Mouse (Mus musculus): ENCODE measurements at regions not wholly inside any gene's neighbourhood (a gene's known extent, or its start where the extent isn't known, plus 50 kb on each side); places are given as distances from the start of the nearest gene placed in this dataset.

DNA sequence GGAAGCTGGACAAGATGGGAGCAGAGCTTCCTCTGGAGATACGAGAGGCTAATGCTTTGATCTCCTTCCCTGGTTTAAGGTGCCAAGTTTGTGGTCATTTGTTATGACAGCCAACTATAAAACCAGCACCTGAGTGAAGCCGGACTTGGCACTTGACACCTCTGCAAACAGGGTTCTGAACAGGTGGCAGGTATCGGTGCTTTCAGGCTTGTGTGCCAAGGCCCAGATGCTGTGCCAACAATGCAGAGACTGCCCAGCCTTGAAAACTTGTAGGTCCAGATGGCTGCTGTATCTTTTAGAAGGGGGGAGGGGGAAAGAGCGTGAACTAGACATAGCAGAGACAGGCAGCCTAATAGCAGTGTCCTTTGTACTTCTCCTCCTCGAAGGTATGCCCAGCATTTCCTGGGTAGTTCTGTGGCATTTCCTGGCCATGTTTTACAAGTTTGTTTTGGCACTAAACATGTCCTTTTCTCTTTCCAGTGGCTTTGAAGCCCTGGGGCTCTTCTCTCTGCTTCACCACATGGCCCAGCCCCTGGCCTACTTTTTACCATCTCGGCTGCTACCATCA is 196.3 kb upstream of the Maf start:
- no peak overlapping the region for H3K4me2 ChIP-seq (ENCODE audit: low read depth, low read length)
- WGBS (ENCODE audit: insufficient replicate concordance), result 55% methylated on average over 6 of the region's 6 CpGs
- ATAC-seq (ENCODE audit: low read depth), result no peak
- H3K27me3 ChIP-seq (ENCODE audit: control insufficient read depth, insufficient read depth, low read depth, low read length), result no peaks in the 10 kb centered on the region
- H3K36me3 ChIP-seq (ENCODE audit: control insufficient read depth, insufficient read depth), result no peaks in the 10 kb centered on the region
- no peak overlapping the region for H3K27ac ChIP-seq (ENCODE audit: low read length)
- no peak overlapping the region for H3K4me3 ChIP-seq (ENCODE audit: low read depth, low read length)
- no peaks in the 10 kb centered on the region for H3K4me1 ChIP-seq (ENCODE audit: control insufficient read depth, low read depth, low read length)
- H3K9me3 ChIP-seq (replicated peaks; ENCODE audit: control insufficient read depth, low read length), result no peaks in the 10 kb centered on the region
- no peak overlapping the region for H3K9ac ChIP-seq (ENCODE audit: low read depth, low read length)

DNA sequence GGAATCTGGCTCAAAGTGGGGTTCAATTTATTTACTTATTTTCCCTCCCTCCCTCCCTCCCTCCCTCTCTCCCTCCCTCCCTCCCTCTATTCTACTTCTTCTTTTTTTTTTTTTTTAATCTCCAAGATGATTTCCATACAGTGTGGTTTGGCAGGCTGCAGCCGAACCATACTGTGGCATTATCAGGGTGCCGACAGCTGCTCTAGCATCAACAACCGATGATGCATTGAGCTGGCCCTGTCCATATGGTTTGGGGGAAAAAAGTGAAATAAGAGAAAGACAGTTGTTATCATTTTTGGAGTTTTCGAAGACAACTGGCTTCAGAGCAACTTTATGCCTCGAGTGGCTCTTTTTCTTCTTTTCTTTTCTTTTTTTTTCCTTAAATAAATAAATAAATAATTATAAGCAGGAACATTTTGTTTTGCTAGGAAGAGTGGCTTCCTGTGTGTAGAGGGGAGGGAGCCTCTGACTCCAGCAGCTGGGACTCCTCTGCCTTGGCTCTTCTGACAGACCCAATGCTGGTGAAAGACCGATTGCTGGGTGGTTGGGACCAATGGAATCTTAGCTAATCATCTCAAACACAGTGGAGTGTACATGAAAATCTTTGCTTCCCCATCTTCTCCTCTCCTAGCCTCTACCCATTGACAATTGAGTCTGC is 190.1 kb upstream of the Maf start:
- no peaks in the 10 kb centered on the region for H3K4me1 ChIP-seq (ENCODE audit: control insufficient read depth, low read depth, low read length)
- H3K4me2 ChIP-seq (ENCODE audit: low read depth, low read length), result no peak overlapping the region
- no peaks in the 10 kb centered on the region for H3K36me3 ChIP-seq (ENCODE audit: control insufficient read depth, insufficient read depth)
- no peak overlapping the region for H3K9ac ChIP-seq (ENCODE audit: low read depth, low read length)
- no peaks in the 10 kb centered on the region for H3K9me3 ChIP-seq (replicated peaks; ENCODE audit: control insufficient read depth, low read length)
- no peaks in the 10 kb centered on the region for H3K27me3 ChIP-seq (ENCODE audit: control insufficient read depth, insufficient read depth, low read depth, low read length)
- no peak for ATAC-seq (ENCODE audit: low read depth)
- H3K4me3 ChIP-seq (ENCODE audit: low read depth, low read length), result no peak overlapping the region
- WGBS (ENCODE audit: insufficient replicate concordance), result 54% methylated on average over 6 of the region's 6 CpGs
- H3K27ac ChIP-seq (ENCODE audit: low read length), result no peak overlapping the region

DNA sequence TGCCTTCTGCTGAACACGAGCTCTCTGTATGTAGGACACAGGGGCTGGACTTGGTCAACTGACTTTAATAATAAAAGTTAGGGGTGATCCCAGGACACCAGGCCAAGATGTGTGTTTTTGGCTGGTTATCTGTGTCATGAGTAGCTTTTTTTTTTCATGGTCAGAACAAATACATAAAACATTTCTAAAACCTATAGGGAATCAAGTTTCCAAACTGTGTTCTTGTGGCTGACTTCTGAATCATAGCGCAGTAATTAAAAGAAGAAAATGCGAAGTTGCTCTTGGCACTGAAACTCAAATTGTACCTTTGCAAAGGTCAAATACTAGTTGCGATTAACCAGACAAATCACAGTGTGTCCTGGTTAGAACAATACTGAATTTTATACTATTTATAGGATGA is 189.5 kb upstream of the Maf start:
- H3K4me2 ChIP-seq (ENCODE audit: low read depth, low read length), result no peak overlapping the region
- no peak for ATAC-seq (ENCODE audit: low read depth)
- WGBS (ENCODE audit: insufficient replicate concordance), result 57% methylated on average over 4 of the region's 4 CpGs
- no peak overlapping the region for H3K9ac ChIP-seq (ENCODE audit: low read depth, low read length)
- no peaks in the 10 kb centered on the region for H3K9me3 ChIP-seq (replicated peaks; ENCODE audit: control insufficient read depth, low read length)
- H3K4me1 ChIP-seq (ENCODE audit: control insufficient read depth, low read depth, low read length), result no peaks in the 10 kb centered on the region
- no peak overlapping the region for H3K27ac ChIP-seq (ENCODE audit: low read length)
- H3K4me3 ChIP-seq (ENCODE audit: low read depth, low read length), result no peak overlapping the region
- H3K27me3 ChIP-seq (ENCODE audit: control insufficient read depth, insufficient read depth, low read depth, low read length), result no peaks in the 10 kb centered on the region
- no peaks in the 10 kb centered on the region for H3K36me3 ChIP-seq (ENCODE audit: control insufficient read depth, insufficient read depth)

DNA sequence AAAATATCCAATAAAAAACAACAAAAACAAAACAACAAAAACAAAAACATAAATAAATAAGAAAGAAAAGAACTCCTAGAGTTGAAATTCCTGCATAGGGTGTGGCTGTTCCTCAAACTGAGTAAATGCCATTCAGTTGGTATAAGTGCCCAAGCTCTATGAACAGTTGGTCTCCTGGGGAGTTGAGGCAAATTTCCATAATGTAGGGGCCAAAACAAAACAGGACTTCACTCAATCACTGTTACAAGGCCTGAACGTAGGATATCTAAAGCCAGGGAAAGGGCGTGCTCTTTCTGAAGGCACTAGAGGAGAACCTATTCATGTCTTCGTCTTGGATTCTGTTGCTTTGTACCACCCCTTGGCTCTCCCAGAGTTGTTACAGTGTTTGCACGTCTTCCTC is 188.5 kb upstream of the Maf start:
- no peak for ATAC-seq (ENCODE audit: low read depth)
- 71% methylated on average over 4 of the region's 4 CpGs for WGBS (ENCODE audit: insufficient replicate concordance)
- no peak overlapping the region for H3K4me2 ChIP-seq (ENCODE audit: low read depth, low read length)
- H3K9ac ChIP-seq (ENCODE audit: low read depth, low read length), result no peak overlapping the region
- no peak overlapping the region for H3K4me3 ChIP-seq (ENCODE audit: low read depth, low read length)
- H3K4me1 ChIP-seq (ENCODE audit: control insufficient read depth, low read depth, low read length), result no peaks in the 10 kb centered on the region
- H3K27me3 ChIP-seq (ENCODE audit: control insufficient read depth, insufficient read depth, low read depth, low read length), result no peaks in the 10 kb centered on the region
- H3K36me3 ChIP-seq (ENCODE audit: control insufficient read depth, insufficient read depth), result no peaks in the 10 kb centered on the region
- no peaks in the 10 kb centered on the region for H3K9me3 ChIP-seq (replicated peaks; ENCODE audit: control insufficient read depth, low read length)
- no peak overlapping the region for H3K27ac ChIP-seq (ENCODE audit: low read length)

DNA sequence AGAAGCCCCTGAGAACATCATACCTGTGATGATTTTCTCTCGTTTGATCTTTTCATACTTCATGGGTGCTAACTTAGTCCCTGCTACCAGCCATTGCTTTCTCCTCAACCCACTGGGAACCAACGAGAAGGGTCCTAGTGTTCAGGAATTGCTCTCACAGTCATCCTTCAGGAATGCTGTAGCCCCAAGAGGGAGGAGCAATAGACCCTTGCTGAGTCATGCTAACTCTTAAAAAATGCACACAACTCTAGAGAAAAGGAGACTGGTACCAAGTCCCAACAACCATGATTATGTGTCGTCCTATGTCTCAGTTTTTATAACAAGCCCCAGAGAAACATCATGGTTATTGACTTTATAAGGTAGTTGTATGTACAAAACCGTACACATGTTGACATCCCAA is 180.7 kb upstream of the Maf start:
- ATAC-seq (ENCODE audit: low read depth), result no peak
- H3K36me3 ChIP-seq (ENCODE audit: control insufficient read depth, insufficient read depth), result no peaks in the 10 kb centered on the region
- no peak overlapping the region for H3K27ac ChIP-seq (ENCODE audit: low read length)
- no peak overlapping the region for H3K4me3 ChIP-seq (ENCODE audit: low read depth, low read length)
- no peak overlapping the region for H3K4me2 ChIP-seq (ENCODE audit: low read depth, low read length)
- no peaks in the 10 kb centered on the region for H3K4me1 ChIP-seq (ENCODE audit: control insufficient read depth, low read depth, low read length)
- H3K9ac ChIP-seq (ENCODE audit: low read depth, low read length), result no peak overlapping the region
- H3K9me3 ChIP-seq (replicated peaks; ENCODE audit: control insufficient read depth, low read length), result no peaks in the 10 kb centered on the region
- 47% methylated on average over 4 of the region's 4 CpGs for WGBS (ENCODE audit: insufficient replicate concordance)
- no peaks in the 10 kb centered on the region for H3K27me3 ChIP-seq (ENCODE audit: control insufficient read depth, insufficient read depth, low read depth, low read length)

DNA sequence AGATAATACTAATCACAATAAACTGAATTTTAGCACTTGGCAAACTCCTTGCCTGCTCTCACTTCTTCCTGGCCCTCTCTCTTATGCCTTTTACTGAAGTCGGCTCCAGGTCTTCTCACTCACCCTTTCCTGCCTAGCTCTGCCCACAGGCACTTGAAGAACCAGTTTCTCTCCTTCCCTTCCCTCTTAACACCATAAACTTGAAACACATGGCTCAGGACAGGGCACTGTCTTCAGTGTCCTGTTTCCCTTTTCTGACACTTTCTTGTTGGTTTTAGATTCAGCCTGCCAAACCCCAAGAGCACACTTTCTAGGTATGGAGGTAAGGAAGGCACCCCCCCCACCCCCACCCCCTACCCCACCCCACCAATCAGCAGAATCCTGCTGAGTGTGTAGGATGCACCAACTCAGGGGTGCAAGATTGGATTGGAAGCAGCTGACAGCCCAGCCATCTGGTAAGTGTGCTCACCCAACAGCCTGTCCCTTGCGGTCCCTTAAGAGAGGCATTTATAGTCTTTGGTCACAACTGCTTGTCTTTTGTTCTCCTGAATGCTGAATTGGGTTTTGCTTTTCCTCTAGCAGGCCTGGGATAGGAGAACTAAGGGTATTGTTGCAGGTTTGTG is 177.6 kb upstream of the Maf start:
- Histone ChIP-seq H3K27ac (ENCODE audit: low read length) (no peak overlapping the region), H3K4me3 (ENCODE audit: low read depth, low read length) (no peak overlapping the region), H3K36me3 (ENCODE audit: control insufficient read depth, insufficient read depth) (no peaks in the 10 kb centered on the region), H3K4me2 (ENCODE audit: low read depth, low read length) (no peak overlapping the region), H3K27me3 (ENCODE audit: control insufficient read depth, insufficient read depth, low read depth, low read length) (no peaks in the 10 kb centered on the region), H3K4me1 (ENCODE audit: control insufficient read depth, low read depth, low read length) (no peaks in the 10 kb centered on the region), H3K9ac (ENCODE audit: low read depth, low read length) (no peak overlapping the region), H3K9me3 (replicated peaks; ENCODE audit: control insufficient read depth, low read length) (no peaks in the 10 kb centered on the region)
- no peak for ATAC-seq (ENCODE audit: low read depth)
- WGBS (ENCODE audit: insufficient replicate concordance), result 44% methylated on average over 2 of the region's 2 CpGs

DNA sequence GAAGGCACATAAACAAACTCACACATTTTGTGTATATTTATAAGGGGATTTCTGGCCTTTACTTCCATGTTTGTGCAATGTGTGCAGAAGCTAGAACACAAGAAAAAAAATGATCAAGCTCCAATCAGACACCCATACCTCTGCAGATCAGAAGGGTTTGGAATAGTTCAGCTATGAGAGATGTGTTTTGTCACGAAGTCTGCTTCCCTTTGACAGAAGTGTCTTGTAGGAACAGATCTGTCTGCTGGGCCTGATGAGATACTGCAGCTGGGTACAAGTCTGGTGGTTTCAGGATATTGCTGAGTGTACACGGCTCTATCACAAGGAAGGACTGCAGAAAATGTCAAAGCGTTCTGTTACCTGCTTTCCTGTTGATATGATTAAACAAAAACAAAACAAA is 176.2 kb upstream of the Maf start:
- Histone ChIP-seq H3K9me3 (replicated peaks; ENCODE audit: control insufficient read depth, low read length) (no peaks in the 10 kb centered on the region), H3K9ac (ENCODE audit: low read depth, low read length) (no peak overlapping the region), H3K36me3 (ENCODE audit: control insufficient read depth, insufficient read depth) (no peaks in the 10 kb centered on the region), H3K4me2 (ENCODE audit: low read depth, low read length) (no peak overlapping the region), H3K4me3 (ENCODE audit: low read depth, low read length) (no peak overlapping the region), H3K27me3 (ENCODE audit: control insufficient read depth, insufficient read depth, low read depth, low read length) (no peaks in the 10 kb centered on the region), H3K4me1 (ENCODE audit: control insufficient read depth, low read depth, low read length) (no peaks in the 10 kb centered on the region), H3K27ac (ENCODE audit: low read length) (no peak overlapping the region)
- 44% methylated on average over 3 of the region's 3 CpGs for WGBS (ENCODE audit: insufficient replicate concordance)
- ATAC-seq (ENCODE audit: low read depth), result no peak

DNA sequence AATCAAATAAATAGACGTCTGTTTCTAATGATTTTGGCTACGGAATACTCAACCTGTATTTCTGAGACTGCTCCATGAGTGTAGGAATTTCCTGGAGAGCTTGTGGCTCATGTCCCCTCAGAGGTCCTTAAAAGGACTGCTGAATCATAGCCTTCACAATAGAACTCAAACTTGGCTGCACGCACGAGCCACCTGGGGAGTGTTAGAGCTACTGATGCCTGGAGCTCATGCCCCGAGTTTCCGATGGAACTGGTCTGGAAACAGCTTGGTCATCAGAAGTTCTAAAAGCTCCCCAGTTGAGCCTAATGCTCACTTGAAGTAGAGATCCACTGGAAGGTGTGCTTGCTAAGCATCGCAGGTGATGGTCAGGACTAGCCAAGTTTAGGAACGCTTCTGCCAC is 174.3 kb upstream of the Maf start:
- WGBS (ENCODE audit: insufficient replicate concordance), result 62% methylated on average over 8 of the region's 8 CpGs
- H3K36me3 ChIP-seq (ENCODE audit: control insufficient read depth, insufficient read depth), result no peaks in the 10 kb centered on the region
- H3K4me1 ChIP-seq (ENCODE audit: control insufficient read depth, low read depth, low read length), result no peaks in the 10 kb centered on the region
- H3K4me2 ChIP-seq (ENCODE audit: low read depth, low read length), result no peak overlapping the region
- no peak for ATAC-seq (ENCODE audit: low read depth)
- H3K9ac ChIP-seq (ENCODE audit: low read depth, low read length), result no peak overlapping the region
- H3K27me3 ChIP-seq (ENCODE audit: control insufficient read depth, insufficient read depth, low read depth, low read length), result no peaks in the 10 kb centered on the region
- no peaks in the 10 kb centered on the region for H3K9me3 ChIP-seq (replicated peaks; ENCODE audit: control insufficient read depth, low read length)
- H3K27ac ChIP-seq (ENCODE audit: low read length), result no peak overlapping the region
- no peak overlapping the region for H3K4me3 ChIP-seq (ENCODE audit: low read depth, low read length)

DNA sequence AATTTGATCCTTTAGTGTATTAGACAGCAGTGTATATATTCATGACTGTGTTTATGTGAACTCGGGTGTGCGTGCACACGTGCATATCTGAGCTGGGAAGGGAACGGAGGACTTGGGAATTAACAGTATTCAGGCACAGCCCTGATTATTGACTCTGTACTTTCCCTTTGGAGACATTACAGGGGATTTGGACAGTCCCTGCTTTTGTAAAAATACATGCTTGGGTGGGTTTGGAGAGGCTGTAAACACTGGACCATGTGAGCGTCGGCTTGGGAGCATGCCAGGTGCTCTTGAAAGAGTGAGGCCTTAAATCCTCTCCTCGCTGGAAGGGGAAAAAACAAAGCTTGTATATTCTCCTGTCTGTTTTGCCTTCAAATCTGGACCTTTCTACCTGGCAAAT is 167.2 kb upstream of the Maf start:
- no peak for ATAC-seq (ENCODE audit: low read depth)
- no peaks in the 10 kb centered on the region for H3K36me3 ChIP-seq (ENCODE audit: control insufficient read depth, insufficient read depth)

More for the DNA sequence above, 167.2 kb upstream of the Maf start:
- no peak overlapping the region for H3K9ac ChIP-seq (ENCODE audit: low read depth, low read length)
- H3K27me3 ChIP-seq (ENCODE audit: control insufficient read depth, insufficient read depth, low read depth, low read length), result no peaks in the 10 kb centered on the region
- H3K4me3 ChIP-seq (ENCODE audit: low read depth, low read length), result no peak overlapping the region
- H3K4me2 ChIP-seq (ENCODE audit: low read depth, low read length), result no peak overlapping the region
- H3K4me1 ChIP-seq (ENCODE audit: control insufficient read depth, low read depth, low read length), result no peaks in the 10 kb centered on the region
- WGBS (ENCODE audit: insufficient replicate concordance), result 70% methylated on average over 7 of the region's 7 CpGs
- H3K9me3 ChIP-seq (replicated peaks; ENCODE audit: control insufficient read depth, low read length), result no peaks in the 10 kb centered on the region
- no peak overlapping the region for H3K27ac ChIP-seq (ENCODE audit: low read length)

Measured in liver, embryonic 16.5 days (tissue).